Mouse (Mus musculus) intestine, embryonic 16.5 days (tissue): ENCODE results near the gene Tubg1. TPM values are rescaled to one million over a fixed set of nuclear protein-coding genes. Genes with fewer than 3 reads are reported as not detected.

ENCODE experiments used
- ATAC-seq: fragments of 200-750 bp; cut with Nextera tagmentation; 2 replicates; pipeline ENCODE4 v1.8.0; 2017; ENCODE audit warnings: moderate TSS enrichment, moderate library complexity
- H3K27ac ChIP-seq: fragments of 300-500 bp; sonication (generic); 2 replicates; pipeline ENCODE4 v1.5.1; 2014; ENCODE audit warnings: mild to moderate bottlenecking, low read length
- H3K27me3 ChIP-seq: fragments of 300-500 bp; sonication (generic); replicated peaks from 2 replicates; pipeline ENCODE4 v1.6.1; 2014; ENCODE audit warnings: low read length, control low read depth, mixed read lengths; ENCODE audit not compliant: control insufficient read depth, insufficient read depth
- H3K36me3 ChIP-seq: fragments of 300-500 bp; sonication (generic); 2 replicates; pipeline ENCODE4 v1.6.1; 2014; ENCODE audit warnings: low read length, control low read depth; ENCODE audit not compliant: control insufficient read depth, insufficient read depth
- H3K4me1 ChIP-seq: fragments of 300-500 bp; sonication (generic); 2 replicates; pipeline ENCODE4 v1.6.1; 2014; ENCODE audit warnings: low read length, control low read depth, mixed read lengths; ENCODE audit not compliant: control insufficient read depth, insufficient read depth
- H3K4me2 ChIP-seq: fragments of 300-500 bp; sonication (generic); 2 replicates; pipeline ENCODE4 v1.6.1; 2014; ENCODE audit warnings: low read depth, low read length, control low read depth
- H3K4me3 ChIP-seq: fragments of 300-500 bp; sonication (generic); 2 replicates; pipeline ENCODE4 v1.5.1; 2014; ENCODE audit warnings: mild to moderate bottlenecking, low read length
- H3K9ac ChIP-seq: fragments of 300-500 bp; sonication (generic); 2 replicates; pipeline ENCODE4 v1.6.1; 2014; ENCODE audit warnings: low read depth, low read length
- H3K9me3 ChIP-seq: fragments of 300-500 bp; sonication (generic); 2 replicates; pipeline ENCODE4 v1.6.1; 2016; ENCODE audit warnings: low read length, control low read depth; ENCODE audit not compliant: control insufficient read depth
- WGBS: fragments of 180-500 bp; shearing (Covaris S2); extraction: QIAGEN DNeasy Blood & Tissue Kit; methylation state at CpG from one replicate; pipeline ENCODE4 v1.1.7; 2014; 5-methylcytosine and 5-hydroxymethylcytosine counted together
- polyA plus RNA-seq: library from polyadenylated mRNA; unstranded; fragments of >200 nt; fragmentation: Nextera tagmentation; extraction: Ambion mirVana; gene quantifications from 2 replicates; pipeline ENCODE4 v1.2.1, GENCODE M21; 2015

Gene Tubg1
- polyA plus RNA-seq, 1 experiment from 2014 or later = 56.3 TPM

- H3K4me1 ChIP-seq = peaks cover 30% of the 10 kb centered on the region
- WGBS = 95% methylated on average over 1 of the region's 1 CpGs
- no peak overlapping the region for H3K9ac ChIP-seq
- no peak for ATAC-seq
- no peaks in the 10 kb centered on the region for H3K9me3 ChIP-seq
- no peak overlapping the region for H3K4me3 ChIP-seq
- peaks cover 31% of the 10 kb centered on the region for H3K36me3 ChIP-seq
- no peaks in the 10 kb centered on the region for H3K27me3 ChIP-seq
- H3K4me2 ChIP-seq = no peak overlapping the region
- no peak overlapping the region for H3K27ac ChIP-seq
Observed at GRCm38 (mm10) chr11:101089931-101090330, 29.8 kb upstream of the Tubg1 start.

- Histone ChIP-seq H3K4me1 (peaks cover 10% of the 10 kb centered on the region), H3K9me3 (no peaks in the 10 kb centered on the region), H3K4me2 (peak overlapping the region; percentile 96), H3K36me3 (peaks cover 40% of the 10 kb centered on the region), H3K27ac (no peak overlapping the region; the same call in 1 of the 2 replicates), H3K9ac (peak overlapping the region; percentile 92), H3K27me3 (no peaks in the 10 kb centered on the region), H3K4me3 (peak overlapping the region; percentile 92)
- WGBS = 2% methylated on average over 18 of the region's 18 CpGs
- no peak; the same call in none of the 2 replicates for ATAC-seq
Observed at GRCm38 (mm10) chr11:101094930-101095313, 24.8 kb upstream of the Tubg1 start.

GRCm38 (mm10) chr11:101095314-101096024 is 24.3 kb upstream of the Tubg1 start, which contains the start of gene Psmc3ip:
TSS of gene Psmc3ip (minus strand) at chr11:101095436.
- under 1% methylated on average over 43 of the region's 43 CpGs for WGBS
- peaks cover 35% of the 10 kb centered on the region for H3K36me3 ChIP-seq

GRCm38 (mm10) chr11:101098231-101098630 is 21.5 kb upstream of the Tubg1 start:
- H3K27me3 ChIP-seq = no peaks in the 10 kb centered on the region
- 88% methylated on average over 8 of the region's 8 CpGs for WGBS

More at GRCm38 (mm10) chr11:101095314-101096024, 24.3 kb upstream of the Tubg1 start, which contains the start of gene Psmc3ip:
- peak within 1 kb of the TSS; percentile 96 for H3K4me2 ChIP-seq
- no peaks in the 10 kb centered on the region for H3K27me3 ChIP-seq
- H3K4me3 ChIP-seq = peak within 1 kb of the TSS; percentile 92
- peak; percentile 97 for ATAC-seq
- H3K27ac ChIP-seq = peak within 1 kb of the TSS; percentile 97
- H3K9ac ChIP-seq = peak within 1 kb of the TSS; percentile 92
- no peaks in the 10 kb centered on the region for H3K9me3 ChIP-seq
- peaks cover 10% of the 10 kb centered on the region for H3K4me1 ChIP-seq

DNA sequence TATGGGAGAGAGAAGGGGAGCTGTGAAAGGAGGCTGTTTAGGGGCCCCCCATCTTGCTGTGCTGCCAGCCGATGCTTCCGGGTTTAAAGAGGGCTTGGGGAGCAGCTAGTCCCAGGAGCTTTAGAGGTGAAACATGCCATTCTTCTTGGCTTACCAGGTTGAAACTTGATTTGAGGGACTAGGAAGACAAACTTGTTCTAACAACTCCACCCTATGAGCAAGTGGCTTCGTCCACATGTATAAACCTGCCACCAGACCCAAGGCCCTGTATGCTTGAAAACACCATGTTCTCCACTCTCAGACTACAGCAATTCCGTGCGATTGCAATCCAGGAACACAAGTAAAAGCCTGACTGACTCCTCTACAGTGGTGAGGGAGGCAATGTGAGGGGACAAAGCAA is 16.7 kb upstream of the Tubg1 start:
- WGBS = 84% methylated on average over 5 of the region's 5 CpGs
- H3K4me2 ChIP-seq = no peak overlapping the region

More at GRCm38 (mm10) chr11:101098231-101098630, 21.5 kb upstream of the Tubg1 start:
- Histone ChIP-seq H3K36me3 (peaks cover 23% of the 10 kb centered on the region), H3K9me3 (no peaks in the 10 kb centered on the region), H3K4me1 (peaks cover 10% of the 10 kb centered on the region), H3K9ac (no peak overlapping the region), H3K27ac (no peak overlapping the region), H3K4me3 (no peak overlapping the region), H3K4me2 (no peak overlapping the region)
- no peak for ATAC-seq

GRCm38 (mm10) chr11:101109351-101109750 is 10.4 kb upstream of the Tubg1 start:
- H3K36me3 ChIP-seq = no peaks in the 10 kb centered on the region
- WGBS = 85% methylated on average over 4 of the region's 4 CpGs
- H3K9ac ChIP-seq = no peak overlapping the region
- no peaks in the 10 kb centered on the region for H3K27me3 ChIP-seq
- H3K9me3 ChIP-seq = no peaks in the 10 kb centered on the region
- H3K4me2 ChIP-seq = no peak overlapping the region
- no peak for ATAC-seq
- H3K4me1 ChIP-seq = 0 out of 2 replicates have a peak, but pooled peaks cover 3% of the 10 kb centered on the region
- no peak overlapping the region for H3K27ac ChIP-seq
- H3K4me3 ChIP-seq = no peak overlapping the region

More for the DNA sequence above, 16.7 kb upstream of the Tubg1 start:
- Histone ChIP-seq H3K27me3 (no peaks in the 10 kb centered on the region), H3K27ac (no peak overlapping the region), H3K9me3 (no peaks in the 10 kb centered on the region), H3K36me3 (peaks cover 15% of the 10 kb centered on the region), H3K4me3 (no peak overlapping the region), H3K4me1 (no peaks in the 10 kb centered on the region), H3K9ac (no peak overlapping the region)
- no peak for ATAC-seq

DNA sequence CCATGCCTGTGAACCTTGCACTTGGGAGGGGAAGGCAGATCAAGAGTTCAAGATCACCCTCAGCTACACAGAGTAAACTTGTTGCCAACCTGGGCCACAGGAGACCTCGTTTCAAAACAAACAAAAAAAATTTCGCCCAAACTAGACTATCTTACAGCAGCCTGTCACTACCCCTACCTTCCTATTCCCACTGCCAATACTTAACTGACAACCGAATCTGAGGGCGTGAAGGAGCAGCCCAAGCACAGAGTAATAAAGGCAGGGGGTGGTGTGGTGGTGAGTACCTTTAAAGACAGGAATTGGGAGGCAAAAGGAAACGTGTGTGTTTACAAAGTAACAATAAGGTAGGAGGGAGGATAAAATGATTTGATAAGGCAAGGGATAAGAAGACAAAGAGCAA is 9.0 kb upstream of the Tubg1 start:
- H3K4me1 ChIP-seq = peaks cover 3% of the 10 kb centered on the region; the same call in 1 of the 2 replicates
- no peak overlapping the region for H3K4me2 ChIP-seq
- ATAC-seq = no peak; the same call in 1 of the 2 replicates
- no peaks in the 10 kb centered on the region for H3K36me3 ChIP-seq
- 46% methylated on average over 5 of the region's 5 CpGs for WGBS
- H3K9me3 ChIP-seq = no peaks in the 10 kb centered on the region
- no peak overlapping the region for H3K9ac ChIP-seq
- no peaks in the 10 kb centered on the region for H3K27me3 ChIP-seq
- no peak overlapping the region for H3K27ac ChIP-seq
- no peak overlapping the region for H3K4me3 ChIP-seq

- H3K4me1 ChIP-seq = peaks cover 3% of the 10 kb centered on the region; the same call in 1 of the 2 replicates
- ATAC-seq = no peak
- no peaks in the 10 kb centered on the region for H3K36me3 ChIP-seq
- H3K27ac ChIP-seq = no peak overlapping the region
- H3K9me3 ChIP-seq = no peaks in the 10 kb centered on the region
- 88% methylated on average over 4 of the region's 4 CpGs for WGBS
- H3K4me3 ChIP-seq = no peak overlapping the region
- no peak overlapping the region for H3K9ac ChIP-seq
- no peak overlapping the region for H3K4me2 ChIP-seq
- H3K27me3 ChIP-seq = no peaks in the 10 kb centered on the region
Observed at GRCm38 (mm10) chr11:101111178-101111577, 8.6 kb upstream of the Tubg1 start.

DNA sequence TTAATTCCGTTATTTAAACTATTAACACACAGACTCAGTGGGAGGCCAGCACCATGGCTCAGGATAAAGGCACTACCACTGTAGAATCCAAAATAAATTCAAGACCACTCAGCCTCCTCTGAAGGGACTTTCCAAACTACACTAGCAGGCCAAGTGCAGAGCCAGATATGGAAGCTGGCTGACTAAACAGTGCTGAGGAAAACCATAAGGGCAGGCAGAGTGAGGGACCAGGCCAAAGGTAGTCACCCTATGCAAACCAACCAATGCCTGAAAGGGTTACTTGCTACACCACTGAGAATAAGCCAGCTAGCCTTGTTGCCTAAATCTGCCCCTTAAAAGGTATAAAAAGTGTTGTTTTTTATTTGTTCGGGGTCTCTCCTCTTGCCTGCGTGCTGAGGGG is 7.6 kb upstream of the Tubg1 start:
- Histone ChIP-seq H3K4me3 (no peak overlapping the region), H3K4me2 (no peak overlapping the region), H3K4me1 (peaks cover 3% of the 10 kb centered on the region; the same call in 1 of the 2 replicates), H3K27me3 (no peaks in the 10 kb centered on the region), H3K36me3 (0 out of 2 replicates have a peak, but pooled peaks cover 3% of the 10 kb centered on the region), H3K9me3 (no peaks in the 10 kb centered on the region), H3K27ac (no peak overlapping the region), H3K9ac (no peak overlapping the region)
- no peak for ATAC-seq
- 91% methylated on average over 3 of the region's 3 CpGs for WGBS
